Mouse (Mus musculus) liver, embryonic 11.5 days (tissue): ENCODE results near the gene Ier5. TPM values are rescaled to one million over a fixed set of nuclear protein-coding genes. Genes with fewer than 3 reads are reported as not detected.
A peak's percentile ranks its signal among the peaks of the same experiment; 100 is the strongest.

Experiments
- ATAC-seq: fragments of 200-750 bp; cut with Nextera tagmentation; replicated peaks from 2 replicates; pipeline ENCODE4 v1.8.0; 2017; ENCODE audit warnings: moderate number of reproducible peaks, mild to moderate bottlenecking, moderate TSS enrichment, moderate library complexity; ENCODE audit not compliant: low FRiP score
- DNase-seq: peaks from one replicate; pipeline ENCODE4 v3.0.0-alpha.2; 2017; ENCODE audit warnings: low spot score
- H3K27ac ChIP-seq: fragments of 300-500 bp; sonication (generic); 2 replicates; pipeline ENCODE4 v1.5.1; 2014; ENCODE audit warnings: mild to moderate bottlenecking, low read depth, low read length, control low read depth
- H3K27me3 ChIP-seq: fragments of 300-500 bp; sonication (generic); replicated peaks from 2 replicates; pipeline ENCODE4 v1.6.1; 2014; ENCODE audit warnings: low read length, mixed read lengths; ENCODE audit not compliant: control insufficient read depth, insufficient read depth
- H3K36me3 ChIP-seq: fragments of 300-500 bp; sonication (generic); 2 replicates; pipeline ENCODE4 v1.6.1; 2014; ENCODE audit warnings: mild to moderate bottlenecking, low read length, moderate library complexity, mixed read lengths; ENCODE audit not compliant: control insufficient read depth, insufficient read depth
- H3K4me1 ChIP-seq: fragments of 300-500 bp; sonication (generic); replicated peaks from 2 replicates; pipeline ENCODE4 v1.6.1; 2014; ENCODE audit warnings: low read length, mixed read lengths; ENCODE audit not compliant: control insufficient read depth, insufficient read depth
- H3K4me2 ChIP-seq: fragments of 300-500 bp; sonication (generic); 2 replicates; pipeline ENCODE4 v1.6.1; 2014; ENCODE audit warnings: mild to moderate bottlenecking, control low read depth, moderate library complexity
- H3K4me3 ChIP-seq: fragments of 300-500 bp; sonication (generic); 2 replicates; pipeline ENCODE4 v1.5.1; 2014; ENCODE audit warnings: low read depth, low read length, control low read depth
- H3K9ac ChIP-seq: fragments of 300-500 bp; sonication (generic); 2 replicates; pipeline ENCODE4 v1.6.1; 2014; ENCODE audit warnings: low read depth, low read length, control low read depth
- H3K9me3 ChIP-seq: fragments of 300-500 bp; sonication (generic); 2 replicates; pipeline ENCODE4 v1.6.1; 2016; ENCODE audit warnings: low read length, inconsistent platforms, mixed read lengths; ENCODE audit not compliant: control insufficient read depth
- WGBS: fragments of 180-500 bp; shearing (Covaris S2); extraction: QIAGEN DNeasy Blood & Tissue Kit; methylation state at CpG from one replicate; pipeline ENCODE4 v1.1.7; 2014; 5-methylcytosine and 5-hydroxymethylcytosine counted together
- polyA plus RNA-seq: library from polyadenylated mRNA; unstranded; fragments of >200 nt; fragmentation: Nextera tagmentation; extraction: Ambion mirVana; gene quantifications from 2 replicates; pipeline ENCODE4 v1.2.1, GENCODE M21; 2014

Ier5 gene
- polyA plus RNA-seq, 1 experiment from 2014 or later = 7.3 TPM

DNA sequence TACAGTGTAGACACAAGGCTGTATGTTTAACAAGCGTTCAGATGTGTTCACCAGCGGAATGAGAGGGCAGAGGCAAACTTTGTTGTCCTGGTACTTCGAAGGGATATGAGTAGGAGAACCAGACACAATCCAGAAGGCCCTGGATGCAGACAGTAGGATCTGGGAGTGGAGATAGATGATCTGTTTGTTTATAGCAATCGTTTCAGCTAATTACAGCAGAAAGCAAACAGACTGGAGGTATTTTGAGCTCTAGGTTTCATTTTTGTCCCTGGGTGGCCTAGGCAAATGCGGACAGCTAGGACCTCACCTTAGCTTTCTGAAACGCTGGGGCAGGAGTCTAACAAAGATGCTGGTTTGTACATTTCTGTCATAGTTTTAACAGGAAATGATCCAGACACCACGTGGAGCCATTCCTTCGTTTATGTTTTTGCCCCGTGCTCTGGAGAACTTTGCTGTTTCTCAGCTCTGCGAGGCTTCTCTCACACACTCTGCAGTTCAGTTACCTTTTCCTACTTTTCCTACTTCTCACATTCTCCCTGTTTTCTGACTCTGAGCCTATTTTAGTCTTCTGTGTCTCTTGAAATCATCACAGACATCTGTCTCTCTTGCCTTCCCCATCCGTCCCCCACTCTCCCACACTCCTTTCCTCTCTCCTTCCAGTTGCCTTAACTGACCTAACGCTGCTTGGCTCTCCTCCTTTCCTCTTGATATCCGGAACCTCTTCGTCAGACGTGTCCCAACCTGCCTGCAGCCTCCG lies 10.4 kb downstream of the Ier5 start:
- peak overlapping the region; percentile 32; the same call in 1 of the 2 replicates for H3K27ac ChIP-seq
- H3K4me1 ChIP-seq = peaks cover 55% of the 10 kb centered on the region
- no peak overlapping the region for H3K9ac ChIP-seq
- H3K36me3 ChIP-seq = no peaks in the 10 kb centered on the region
- H3K27me3 ChIP-seq = 0 out of 2 replicates have a peak, but pooled peaks cover 4% of the 10 kb centered on the region
- H3K9me3 ChIP-seq = no peaks in the 10 kb centered on the region
- WGBS = 46% methylated on average over 16 of the region's 16 CpGs
- no peak overlapping the region for H3K4me3 ChIP-seq
- no peak for ATAC-seq
- no peak for DNase-seq
- H3K4me2 ChIP-seq = 0 out of 2 replicates have a peak overlapping the region, but pooled peaks have one; percentile 8

GRCm38 (mm10) chr1:155088046-155088445 lies 11.4 kb downstream of the Ier5 start:
- Histone ChIP-seq H3K4me1 (peaks cover 62% of the 10 kb centered on the region), H3K4me2 (no peak overlapping the region), H3K36me3 (no peaks in the 10 kb centered on the region), H3K27me3 (0 out of 2 replicates have a peak, but pooled peaks cover 4% of the 10 kb centered on the region), H3K4me3 (no peak overlapping the region), H3K27ac (no peak overlapping the region), H3K9me3 (no peaks in the 10 kb centered on the region), H3K9ac (no peak overlapping the region)
- 79% methylated on average over 4 of the region's 4 CpGs for WGBS
- DNase-seq (no peak), ATAC-seq (no peak)

DNA sequence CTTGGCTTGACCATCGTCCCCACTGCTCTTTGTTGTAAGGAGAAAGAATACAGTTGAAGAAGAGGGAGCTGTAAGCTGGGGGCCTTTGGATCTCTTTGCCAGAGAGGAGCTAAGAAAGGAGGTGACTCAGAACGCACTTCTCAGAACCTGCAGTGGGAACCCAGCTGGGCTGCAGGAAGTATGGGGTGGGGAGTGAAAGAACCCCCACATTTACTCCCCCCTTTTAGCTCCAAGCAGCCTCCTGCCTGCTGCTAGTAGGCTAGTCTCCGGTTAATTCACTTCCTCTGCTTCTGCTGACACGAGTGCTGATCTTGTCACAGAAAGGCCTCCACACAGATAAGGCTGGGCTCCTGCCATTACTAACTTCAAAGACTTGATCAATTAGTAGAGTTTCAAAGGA lies 12.5 kb downstream of the Ier5 start:
- 6% methylated on average over 4 of the region's 4 CpGs for WGBS
- Histone ChIP-seq H3K4me2 (no peak overlapping the region), H3K9ac (no peak overlapping the region), H3K4me1 (peaks cover 57% of the 10 kb centered on the region), H3K27me3 (0 out of 2 replicates have a peak, but pooled peaks cover 4% of the 10 kb centered on the region), H3K9me3 (no peaks in the 10 kb centered on the region), H3K4me3 (no peak overlapping the region), H3K27ac (no peak overlapping the region), H3K36me3 (no peaks in the 10 kb centered on the region)
- DNase-seq = no peak
- ATAC-seq = no peak

GRCm38 (mm10) chr1:155086416-155086815 lies 13.0 kb downstream of the Ier5 start:
- Histone ChIP-seq H3K9ac (no peak overlapping the region), H3K4me2 (no peak overlapping the region), H3K4me3 (no peak overlapping the region), H3K9me3 (no peaks in the 10 kb centered on the region), H3K4me1 (peaks cover 53% of the 10 kb centered on the region), H3K27me3 (0 out of 2 replicates have a peak, but pooled peaks cover 4% of the 10 kb centered on the region), H3K36me3 (no peaks in the 10 kb centered on the region), H3K27ac (no peak overlapping the region)
- 23% methylated on average over 7 of the region's 7 CpGs for WGBS
- ATAC-seq (no peak), DNase-seq (no peak)

- ATAC-seq (no peak), DNase-seq (no peak)
- Histone ChIP-seq H3K36me3 (no peaks in the 10 kb centered on the region), H3K4me2 (no peak overlapping the region), H3K9me3 (no peaks in the 10 kb centered on the region), H3K9ac (no peak overlapping the region), H3K27ac (no peak overlapping the region), H3K4me3 (no peak overlapping the region), H3K4me1 (peaks cover 53% of the 10 kb centered on the region), H3K27me3 (0 out of 2 replicates have a peak, but pooled peaks cover 4% of the 10 kb centered on the region)
- WGBS = 42% methylated on average over 8 of the region's 8 CpGs
Measured at GRCm38 (mm10) chr1:155084839-155085238, 14.6 kb downstream of the Ier5 start.

DNA sequence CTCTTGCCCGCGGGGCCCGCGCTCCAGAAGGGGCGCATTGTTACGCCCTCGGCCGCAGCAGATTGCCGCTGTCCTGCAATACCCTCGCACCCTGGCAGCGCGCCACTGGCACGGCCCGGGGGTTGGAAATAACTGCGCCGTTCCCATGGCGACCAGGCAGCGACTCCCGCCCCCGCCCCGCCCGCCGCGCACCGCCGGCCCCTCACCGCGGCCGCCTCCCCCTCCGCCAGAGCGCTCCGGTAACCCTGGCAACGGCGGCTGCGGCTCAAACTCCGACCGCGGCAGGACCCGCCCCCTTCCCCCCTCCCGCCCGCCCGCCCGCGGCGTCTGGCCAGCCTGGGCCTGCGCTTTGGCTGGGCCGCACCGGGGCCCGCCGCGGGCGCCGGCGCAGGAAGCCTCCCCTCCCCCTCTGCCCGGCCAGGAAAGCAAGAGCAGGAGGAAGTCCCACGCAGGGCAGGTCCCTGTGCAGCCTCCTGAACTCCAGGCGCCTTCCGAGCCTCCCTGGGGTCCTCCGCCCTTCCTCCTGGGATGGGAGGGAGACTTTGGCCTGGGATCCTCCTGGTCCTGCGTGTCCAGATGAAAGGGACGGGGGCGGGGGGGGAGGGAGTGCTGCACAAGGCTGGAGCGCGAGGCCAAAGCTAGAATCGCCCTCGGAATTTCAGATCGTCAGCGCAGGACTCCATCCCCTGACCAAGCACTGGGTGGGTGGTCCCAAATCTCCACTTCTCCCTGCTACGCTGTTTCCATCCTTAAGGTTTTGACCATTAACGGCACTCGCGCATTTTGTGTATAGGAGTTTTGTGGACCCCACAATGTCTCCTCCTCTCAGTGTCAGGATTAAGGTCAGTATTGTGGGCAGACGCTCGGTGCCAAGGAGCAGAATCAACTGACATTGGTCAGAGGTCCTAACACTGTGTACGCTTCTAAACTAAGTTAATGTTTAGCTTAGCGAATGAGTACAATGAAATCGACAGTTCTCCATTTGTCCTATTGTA lies 15.9 kb downstream of the Ier5 start:
- Histone ChIP-seq H3K4me2 (peak overlapping the region; percentile 97), H3K4me1 (peaks cover 44% of the 10 kb centered on the region), H3K27ac (peak overlapping the region; percentile 84), H3K4me3 (peak overlapping the region; percentile 58), H3K9me3 (no peaks in the 10 kb centered on the region), H3K36me3 (no peaks in the 10 kb centered on the region), H3K27me3 (0 out of 2 replicates have a peak, but pooled peaks cover 4% of the 10 kb centered on the region), H3K9ac (peak overlapping the region; percentile 70)
- WGBS = 3% methylated on average over 38 of the region's 77 CpGs
- ATAC-seq (peak; percentile 93), DNase-seq (peak; percentile 90)

DNA sequence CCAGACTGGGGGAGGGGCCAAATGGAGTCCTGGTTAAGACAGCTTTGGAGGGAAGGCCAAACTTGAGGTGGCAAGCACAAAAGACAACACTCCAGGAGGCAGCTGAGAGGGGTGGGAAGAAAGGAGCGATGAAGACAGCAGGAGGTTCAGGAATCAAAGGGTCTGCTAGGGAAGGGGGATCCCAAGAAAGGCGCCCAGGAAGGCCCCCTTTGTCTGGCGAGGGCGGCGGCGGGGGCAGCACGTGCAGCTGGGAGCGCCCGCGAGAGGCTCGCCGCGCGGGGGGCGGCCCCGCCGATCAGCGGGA lies 16.5 kb downstream of the Ier5 start:
- Histone ChIP-seq H3K4me1 (peaks cover 44% of the 10 kb centered on the region), H3K4me2 (peak overlapping the region; percentile 97), H3K4me3 (peak overlapping the region; percentile 58), H3K27ac (peak overlapping the region; percentile 84), H3K36me3 (no peaks in the 10 kb centered on the region), H3K9ac (peak overlapping the region; percentile 70), H3K9me3 (no peaks in the 10 kb centered on the region), H3K27me3 (0 out of 2 replicates have a peak, but pooled peaks cover 4% of the 10 kb centered on the region)
- ATAC-seq = no peak
- no peak for DNase-seq
- 3% methylated on average over 9 of the region's 18 CpGs for WGBS

DNA sequence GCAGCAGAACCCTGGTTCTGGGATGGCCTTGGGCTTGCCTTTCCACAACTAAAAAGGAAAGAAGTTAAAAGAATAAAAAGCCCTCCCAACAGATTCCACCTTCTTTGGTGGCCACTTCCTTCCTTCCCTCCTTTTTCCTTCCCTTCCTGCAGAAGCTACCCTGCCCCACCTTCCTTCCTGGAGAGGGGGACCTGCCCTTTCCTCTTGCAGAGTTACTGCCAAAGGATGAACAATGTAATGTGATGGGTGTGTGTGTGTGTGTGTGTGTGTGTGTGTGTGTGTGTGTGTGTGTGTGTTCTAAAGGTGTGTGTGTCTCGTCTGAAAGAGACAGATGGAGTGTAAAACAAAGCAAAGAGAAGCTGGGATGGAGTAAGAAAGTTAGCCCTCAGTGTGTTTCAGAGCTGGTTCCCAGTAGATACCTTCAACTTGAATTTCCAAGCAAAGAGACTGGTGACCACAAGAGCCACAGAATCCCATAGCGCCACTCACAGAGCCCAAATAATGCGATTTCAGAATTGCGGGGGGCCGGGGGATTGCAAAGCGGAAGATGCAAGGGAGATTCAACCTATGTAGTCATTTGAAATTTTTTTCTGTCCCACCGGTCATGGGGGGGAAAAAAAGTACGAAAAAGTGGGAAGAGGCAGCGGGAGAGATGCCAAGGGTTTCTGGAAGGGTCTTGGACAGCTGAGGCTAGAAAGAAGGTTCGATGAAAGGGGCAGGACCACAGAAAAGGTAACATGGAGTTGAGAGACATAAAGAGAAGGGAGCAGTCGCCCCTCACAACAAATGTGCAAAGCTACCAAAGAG lies 17.1 kb downstream of the Ier5 start:
- peak overlapping the region; percentile 97 for H3K4me2 ChIP-seq
- H3K9me3 ChIP-seq = no peaks in the 10 kb centered on the region
- H3K4me3 ChIP-seq = peak overlapping the region; percentile 58
- H3K36me3 ChIP-seq = no peaks in the 10 kb centered on the region
- H3K27me3 ChIP-seq = 0 out of 2 replicates have a peak, but pooled peaks cover 4% of the 10 kb centered on the region
- H3K27ac ChIP-seq = peak overlapping the region; percentile 84
- peak overlapping the region; percentile 70 for H3K9ac ChIP-seq
- no peak for DNase-seq
- peaks cover 46% of the 10 kb centered on the region for H3K4me1 ChIP-seq
- WGBS = 12% methylated on average over 11 of the region's 11 CpGs
- ATAC-seq = no peak; the same call in 1 of the 2 replicates
